ENCODE assay signal across 11 mouse cellular contexts in genomic region chr6:32231383-32231782, GRCm38 (mm10).
"Had no signal": no experiment of that assay in that cellular context is flagged by ENCODE, and none has a peak within 500 bp of the region (broad histone marks: within the 10 kb centered on the region; RNA-seq: fewer than 3 reads in every experiment).

No protein-coding gene starts in this region.

- DNase-seq: kidney, adult 2 months; kidney, postnatal 25 days; layer of hippocampus, adult 9-11 months; lung, adult 18-20 months; lung, postnatal 10 days; lung, postnatal 4 days; right cerebral cortex, adult 18-20 months; right cerebral cortex, postnatal 14 days; right cerebral cortex, postnatal 4 days; thymus, adult 2 months; thymus, postnatal 14 days had no signal
